ENCODE assay signal across 9 mouse cellular contexts in genomic region chr12:52288537-52288936, GRCm38 (mm10).
DNase-seq lines count a peak whose midpoint lies in the region; ATAC-seq lines count a peak whose summit lies in the region.
"Had no signal": no experiment of that assay in that cellular context is flagged by ENCODE, and none has a peak within 500 bp of the region (broad histone marks: within the 10 kb centered on the region; RNA-seq: fewer than 3 reads in every experiment).

No protein-coding gene starts in this region.

- 81% methylated on average over 4 of the region's 4 CpGs for WGBS in hindbrain, embryonic 15.5 days
- WGBS in hindbrain, embryonic 12.5 days = 83% methylated on average over 4 of the region's 4 CpGs
- 48% methylated on average over 4 of the region's 4 CpGs for WGBS in midbrain, embryonic 16.5 days

- no peaks in the 10 kb centered on the region for H3K9me3 ChIP-seq in hindbrain, embryonic 15.5 days
- H3K9me3 ChIP-seq in hindbrain, embryonic 12.5 days (replicated peaks) = no peaks in the 10 kb centered on the region
- no peaks in the 10 kb centered on the region for H3K9me3 ChIP-seq in midbrain, embryonic 16.5 days (replicated peaks; ENCODE audit: control insufficient read depth, low read length, poor library complexity, severe bottlenecking)
- H3K9me3 ChIP-seq: liver, embryonic 13.5 days had no signal

- no peak overlapping the region for H3K4me2 ChIP-seq in hindbrain, embryonic 15.5 days
- no peak overlapping the region for H3K4me2 ChIP-seq in hindbrain, embryonic 12.5 days (replicated peaks)
- H3K4me2 ChIP-seq in midbrain, embryonic 16.5 days (ENCODE audit: low read length) = peak overlapping the region; percentile 18
- H3K4me2 ChIP-seq: liver, embryonic 13.5 days had no signal

- H3K4me1 ChIP-seq in hindbrain, embryonic 15.5 days (replicated peaks) = peaks cover 13% of the 10 kb centered on the region
- peaks cover 9% of the 10 kb centered on the region for H3K4me1 ChIP-seq in hindbrain, embryonic 12.5 days
- peaks cover 15% of the 10 kb centered on the region for H3K4me1 ChIP-seq in midbrain, embryonic 16.5 days (ENCODE audit: control insufficient read depth, insufficient read depth, low read length)
- H3K4me1 ChIP-seq: liver, embryonic 13.5 days had no signal

- no peak overlapping the region for H3K4me3 ChIP-seq in hindbrain, embryonic 15.5 days
- H3K4me3 ChIP-seq in hindbrain, embryonic 12.5 days = no peak overlapping the region
- H3K4me3 ChIP-seq in midbrain, embryonic 16.5 days (ENCODE audit: low read depth, low read length) = no peak overlapping the region
- H3K4me3 ChIP-seq: liver, embryonic 13.5 days had no signal

- ATAC-seq in hindbrain, embryonic 15.5 days (ENCODE audit: low FRiP score, low read depth) = no peak
- no peak for ATAC-seq in hindbrain, embryonic 12.5 days (ENCODE audit: low FRiP score)
- no peak; the same call in 1 of the 2 replicates for ATAC-seq in midbrain, embryonic 16.5 days

- peak; percentile 47 to 72 for DNase-seq in heart, adult 9 months (ENCODE audit: low spot score in 2 of 2)
- peak; percentile 67 to 81 for DNase-seq in kidney, postnatal 36 days
- DNase-seq in embryo, embryonic 9.5 days (ENCODE audit: extremely low spot score) = no peak
- no peak for DNase-seq in cerebellum, adult 18-20 months
- no peak for DNase-seq in testis, postnatal 10 days (ENCODE audit: low spot score)
- DNase-seq: liver, embryonic 13.5 days had no signal

- H3K27me3 ChIP-seq in hindbrain, embryonic 15.5 days = no peaks in the 10 kb centered on the region
- no peaks in the 10 kb centered on the region for H3K27me3 ChIP-seq in hindbrain, embryonic 12.5 days
- no peaks in the 10 kb centered on the region for H3K27me3 ChIP-seq in midbrain, embryonic 16.5 days (ENCODE audit: control insufficient read depth, insufficient read depth, low read depth, low read length)
- H3K27me3 ChIP-seq: liver, embryonic 13.5 days had no signal

- no peaks in the 10 kb centered on the region for H3K36me3 ChIP-seq in hindbrain, embryonic 15.5 days
- H3K36me3 ChIP-seq in hindbrain, embryonic 12.5 days = no peaks in the 10 kb centered on the region
- H3K36me3 ChIP-seq in midbrain, embryonic 16.5 days (ENCODE audit: control insufficient read depth, insufficient read depth, low read length) = no peaks in the 10 kb centered on the region
- H3K36me3 ChIP-seq: liver, embryonic 13.5 days had no signal

- peak overlapping the region; percentile 1; the same call in 1 of the 2 replicates for H3K27ac ChIP-seq in hindbrain, embryonic 15.5 days (replicated peaks)
- H3K27ac ChIP-seq in hindbrain, embryonic 12.5 days = no peak overlapping the region
- peak overlapping the region; percentile 19 for H3K27ac ChIP-seq in midbrain, embryonic 16.5 days (ENCODE audit: low read length)
- H3K27ac ChIP-seq: liver, embryonic 13.5 days had no signal

- no peak overlapping the region for H3K9ac ChIP-seq in hindbrain, embryonic 15.5 days
- H3K9ac ChIP-seq in hindbrain, embryonic 12.5 days = no peak overlapping the region
- H3K9ac ChIP-seq in midbrain, embryonic 16.5 days (ENCODE audit: low read depth, low read length) = no peak overlapping the region
- H3K9ac ChIP-seq: liver, embryonic 13.5 days had no signal

Comparison
In these comparisons a context has a peak if more than half of its experiments do, and no peak if none do; other contexts are left out.
1. DNase-seq: peak in heart, adult 9 months (2 of 2) and kidney, postnatal 36 days (2 of 2); none in embryo, embryonic 9.5 days (single experiment), cerebellum, adult 18-20 months (0 of 2) and testis, postnatal 10 days (single experiment).